Mouse (Mus musculus) CH12.LX (cell line): ENCODE measurements around the gene Sox1. TPM values are rescaled to one million over a fixed set of nuclear protein-coding genes. Genes with fewer than 3 reads are reported as not detected.

ENCODE experiments used
- DNase-seq: peaks from one replicate; pipeline ENCODE4 v3.0.0-alpha.2; 2013; ENCODE audit errors: extremely low read depth
- H3K27ac ChIP-seq: 2 replicates; pipeline ENCODE4 v1.5.1; 2012; ENCODE audit warnings: low read depth, mild to moderate bottlenecking, control low read depth, moderate library complexity; ENCODE audit not compliant: insufficient read depth
- H3K27me3 ChIP-seq: replicated peaks from 2 replicates; pipeline ENCODE3; 2012; ENCODE audit warnings: inconsistent platforms
- H3K36me3 ChIP-seq, 2 experiments: replicated peaks in 1 of 2; 2 replicates each; pipeline versions ENCODE3 to v1.6.1; 2012; ENCODE audit warnings: inconsistent platforms in 1 of 2, low read length in 1 of 2, mild to moderate bottlenecking in 1 of 2, mixed read lengths in 1 of 2, moderate library complexity in 1 of 2; ENCODE audit not compliant: control insufficient read depth in 1 of 2, insufficient read depth in 1 of 2
- H3K4me1 ChIP-seq, 2 experiments: 2 replicates each; pipeline ENCODE4 v1.6.1; 2012; ENCODE audit warnings: inconsistent platforms in 1 of 2, moderate library complexity in 1 of 2; ENCODE audit not compliant: insufficient read depth in 2 of 2, control insufficient read depth in 1 of 2
- H3K4me2 ChIP-seq: 2 replicates; pipeline ENCODE4 v1.6.1; 2012; ENCODE audit warnings: low read depth, mild to moderate bottlenecking, control low read depth; ENCODE audit not compliant: poor library complexity, insufficient read depth, severe bottlenecking
- H3K4me3 ChIP-seq, 3 experiments: fragments of 150-350 bp in 1 of 3; sonication (generic) in 1 of 3; replicated peaks in 1 of 3; 2 replicates each; pipeline versions ENCODE3 to v1.5.1; 2011 to 2012; ENCODE audit warnings: low read depth in 2 of 3, low read length in 2 of 3, mild to moderate bottlenecking in 2 of 3, moderate library complexity in 2 of 3, control low read depth in 1 of 3, improper control_type of control experiment in 1 of 3, inconsistent platforms in 1 of 3, mixed read lengths in 1 of 3; ENCODE audit not compliant: poor library complexity in 1 of 3
- H3K79me2 ChIP-seq: replicated peaks from 2 replicates; pipeline ENCODE4 v1.6.1; 2012; ENCODE audit warnings: mild to moderate bottlenecking, moderate library complexity; ENCODE audit not compliant: control insufficient read depth, poor library complexity, insufficient read depth, severe bottlenecking; ENCODE audit errors: extremely low read depth
- H3K9ac ChIP-seq: 2 replicates; pipeline ENCODE4 v1.6.1; 2012; ENCODE audit warnings: low read depth, mild to moderate bottlenecking, control low read depth, moderate library complexity; ENCODE audit not compliant: insufficient read depth
- H3K9me3 ChIP-seq: replicated peaks from 2 replicates; pipeline ENCODE3; 2012; ENCODE audit warnings: low read length, inconsistent platforms, mixed read lengths
- CHD1 ChIP-seq: IDR thresholded peaks from 2 replicates; pipeline ENCODE4 v1.6.1; 2012; ENCODE audit warnings: low read depth, low read length, improper control_type of control experiment, inconsistent platforms
- CTCF ChIP-seq, 2 experiments: IDR thresholded peaks in 1 of 2; conservative IDR thresholded peaks in 1 of 2; 2 replicates each; pipeline ENCODE4 v1.5.1; 2011 to 2012; ENCODE audit warnings: low read depth in 2 of 2, low read length in 2 of 2, improper control_type of control experiment in 1 of 2, inconsistent platforms in 1 of 2, mild to moderate bottlenecking in 1 of 2, moderate library complexity in 1 of 2
- ELF1 ChIP-seq: IDR thresholded peaks from 2 replicates; pipeline ENCODE4 v1.6.1; 2014; ENCODE audit warnings: low read depth, mild to moderate bottlenecking, inconsistent platforms, low read length, improper control_type of control experiment
- GABPA ChIP-seq: IDR thresholded peaks from 2 replicates; pipeline ENCODE4 v1.6.1; 2012; ENCODE audit warnings: low read depth, low read length, improper control_type of control experiment, inconsistent platforms; ENCODE audit not compliant: insufficient replicate concordance
- MAZ ChIP-seq: IDR thresholded peaks from 2 replicates; pipeline ENCODE4 v1.6.1; 2012; ENCODE audit warnings: low read depth, mild to moderate bottlenecking, inconsistent platforms, low read length, improper control_type of control experiment, moderate library complexity
- MEF2A ChIP-seq: IDR thresholded peaks from 2 replicates; pipeline ENCODE4 v1.6.1; 2014; ENCODE audit warnings: low read depth, mild to moderate bottlenecking, inconsistent platforms, low read length, improper control_type of control experiment, borderline replicate concordance
- NELFE ChIP-seq: IDR thresholded peaks from 2 replicates; pipeline ENCODE4 v1.6.1; 2011; ENCODE audit warnings: low read depth, low read length, improper control_type of control experiment
- RAD21 ChIP-seq: IDR thresholded peaks from 2 replicates; pipeline ENCODE4 v1.6.1; 2011; ENCODE audit warnings: low read depth, mild to moderate bottlenecking, low read length, improper control_type of control experiment, moderate library complexity
- SMC3 ChIP-seq: IDR thresholded peaks from 2 replicates; pipeline ENCODE4 v1.6.1; 2011; ENCODE audit warnings: low read depth, low read length, improper control_type of control experiment
- ZMIZ1 ChIP-seq: IDR thresholded peaks from 2 replicates; pipeline ENCODE4 v1.6.1; 2012; ENCODE audit warnings: low read depth, mild to moderate bottlenecking, inconsistent platforms, low read length, improper control_type of control experiment
- dilution Hi-C: fragments of 300-500 bp; cut with MboI; formaldehyde crosslinking; loops from 2 replicates; pipeline ENCODE4 v1.14.3; 2020; ENCODE audit warnings: low sequenced_read_pairs; ENCODE audit not compliant: extremely low pct_unique_long_range_greater_than_20kb, extremely low pct_ligation_motif_present
- in situ Hi-C: fragments of 300-500 bp; cut with MboI; formaldehyde crosslinking; loops from 3 replicates; pipeline ENCODE4 v1.14.3; 2019; ENCODE audit warnings: low sequenced_read_pairs, low pct_ligation_motif_present, low pct_unique_long_range_greater_than_20kb, mixed read lengths
- polyA plus RNA-seq: library from polyadenylated mRNA; unstranded; fragments of >175 nt; gene quantifications from 2 replicates; pipeline ENCODE4 v1.2.1, GENCODE M21; 2012; ENCODE audit warnings: low read depth; ENCODE audit not compliant: insufficient read length
- total RNA-seq, 2 experiments: library from RNA; depleted of rRNA; stranded (reverse); fragments of 300-350 nt in 1 of 2; fragments of >200 nt in 1 of 2; gene quantifications; 2 replicates each; pipeline ENCODE4 v1.2.3; 2012 to 2014

Sox1 gene
- total and polyA plus RNA-seq, 3 experiments, result not detected

DNA sequence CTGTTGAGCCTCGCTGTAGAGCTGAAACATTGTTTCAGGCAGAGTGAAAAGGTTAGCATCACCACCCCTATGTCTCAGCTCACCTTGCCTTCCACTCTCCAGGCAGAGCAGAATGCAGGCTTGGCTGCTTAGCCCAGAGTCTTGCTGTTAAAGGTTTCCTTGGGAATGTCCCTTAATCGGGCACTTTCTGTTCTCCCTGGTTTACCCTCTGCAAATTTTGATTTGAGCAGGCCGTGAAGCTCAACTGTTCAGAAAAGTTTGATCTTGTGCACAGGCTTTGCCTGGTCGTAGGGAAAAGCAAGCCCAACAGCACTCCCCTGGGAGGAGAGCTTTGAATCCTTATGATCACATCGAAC is 6.0 kb upstream of the Sox1 start:
- in situ Hi-C loops, result no loop called here
- peaks cover 20% of the 10 kb centered on the region for H3K27me3 ChIP-seq
- no peaks in the 10 kb centered on the region for H3K36me3 ChIP-seq
- peaks cover 23% of the 10 kb centered on the region for H3K9me3 ChIP-seq
- H3K9ac ChIP-seq, result no peak overlapping the region
- H3K4me1 ChIP-seq, result no peaks in the 10 kb centered on the region
- dilution Hi-C loops, result no loop called here
- H3K4me2 ChIP-seq, result no peak overlapping the region
- TF ChIP-seq MEF2A (no peak), SMC3 (no peak), NELFE (no peak)
- TF ChIP-seq, all 38 proteins: peak for 0
- no peak overlapping the region for H3K27ac ChIP-seq
- no peaks in the 10 kb centered on the region for H3K79me2 ChIP-seq
- no peak for DNase-seq
- H3K4me3 ChIP-seq, result no peak overlapping the region

DNA sequence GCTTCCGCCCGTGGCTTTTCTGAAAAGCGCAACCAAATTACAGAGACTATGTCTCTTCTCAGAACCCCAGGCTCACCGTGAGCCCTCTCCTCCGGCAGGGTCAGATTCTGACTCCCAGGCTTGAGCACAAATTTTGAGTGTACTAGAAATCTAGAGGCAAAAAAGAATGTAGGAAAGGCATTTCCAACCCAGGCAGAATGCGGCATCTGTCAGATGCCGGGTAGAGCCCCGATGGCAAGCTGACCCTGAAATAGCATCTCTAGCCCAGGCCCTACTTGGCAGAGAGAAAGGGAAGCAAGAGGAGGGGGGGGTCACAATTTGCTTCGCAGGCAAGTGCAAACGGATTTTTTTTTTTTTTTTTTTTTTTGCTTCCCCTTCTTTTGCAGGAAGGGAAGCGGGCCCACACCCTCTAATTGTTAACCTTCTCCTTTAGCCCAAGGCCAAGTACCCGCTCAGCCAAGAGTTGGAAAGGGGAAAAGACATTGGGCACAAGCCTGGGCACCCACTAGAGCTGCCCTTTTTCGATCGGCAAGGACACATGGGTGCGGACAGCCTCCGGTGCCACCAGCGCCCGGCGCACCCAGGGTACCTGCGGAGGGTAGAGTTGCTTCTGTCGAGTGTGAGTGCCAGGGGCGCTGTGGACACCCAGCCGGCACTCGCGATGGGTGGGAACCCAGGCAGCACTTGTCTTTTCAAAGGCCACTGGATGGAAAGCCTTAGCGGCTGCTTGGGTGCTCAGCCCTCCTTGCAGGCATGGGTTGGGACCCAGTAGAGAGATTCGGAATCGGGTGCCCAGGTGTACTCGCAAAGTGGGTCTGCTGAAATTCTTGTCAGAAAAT is 5.1 kb upstream of the Sox1 start:
- no peak for DNase-seq
- Histone ChIP-seq H3K4me2 (no peak overlapping the region), H3K79me2 (no peaks in the 10 kb centered on the region), H3K9ac (no peak overlapping the region), H3K27ac (no peak overlapping the region), H3K36me3 (no peaks in the 10 kb centered on the region), H3K9me3 (peaks cover 22% of the 10 kb centered on the region), H3K27me3 (peaks cover 20% of the 10 kb centered on the region), H3K4me3 (no peak overlapping the region), H3K4me1 (no peaks in the 10 kb centered on the region)
- dilution Hi-C loops (no loop called here), in situ Hi-C loops (no loop called here)
- no peak for TF ChIP-seq CHD1
- TF ChIP-seq RAD21, result no peak
- no peak for TF ChIP-seq ZMIZ1
- no peak for TF ChIP-seq GABPA

DNA sequence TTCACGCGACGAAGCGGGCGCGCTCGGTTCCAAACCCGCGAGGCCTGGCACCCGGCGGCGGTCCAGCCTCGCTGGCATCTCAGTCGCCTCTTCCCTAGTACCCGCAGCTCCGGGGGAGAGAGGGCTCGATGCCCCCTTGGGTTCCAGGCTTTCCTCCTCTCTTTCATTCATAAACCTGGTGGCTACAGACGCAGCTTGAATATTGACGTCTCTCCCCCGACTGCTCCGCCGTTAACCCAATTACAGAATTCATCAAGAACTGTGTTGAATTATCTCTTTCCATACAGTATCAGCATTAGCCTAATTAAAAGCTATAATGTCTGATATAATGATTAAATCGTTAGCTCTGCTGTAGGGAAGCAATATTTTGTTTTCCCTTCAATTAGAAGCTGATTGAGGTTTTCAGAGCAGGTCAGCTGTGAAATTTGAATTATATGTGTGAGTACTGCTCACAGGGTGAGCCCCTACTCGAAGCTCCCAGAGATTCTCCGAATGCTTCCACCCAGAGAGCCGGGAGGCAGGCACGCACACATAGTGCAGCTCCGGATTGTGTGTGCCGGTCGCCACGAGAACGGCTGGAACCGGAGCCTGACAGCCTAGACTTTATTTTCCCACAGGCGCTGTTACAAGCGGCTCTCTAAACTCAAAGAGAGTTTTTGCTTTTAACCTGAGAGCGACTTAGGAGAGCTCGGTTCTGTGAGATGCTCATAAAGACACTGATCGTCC is 4.3 kb upstream of the Sox1 start:
- no peak for TF ChIP-seq RAD21
- no peak for TF ChIP-seq ELF1
- no peak for TF ChIP-seq ZMIZ1
- TF ChIP-seq MEF2A, result no peak
- no peak for TF ChIP-seq GABPA
- TF ChIP-seq CTCF (conservative IDR thresholded peaks at IDR 0.05 in 1 of 2, IDR thresholded peaks at IDR 0.05 in 1 of 2; ENCODE audit: low read depth in 2 of 2, low read length in 2 of 2), result no peak
- TF ChIP-seq MAZ, result no peak
- TF ChIP-seq NELFE, result no peak
- H3K4me1 ChIP-seq, result no peaks in the 10 kb centered on the region
- DNase-seq, result no peak
- H3K4me2 ChIP-seq, result no peak overlapping the region
- dilution Hi-C loops, result no loop called here
- H3K36me3 ChIP-seq, result no peaks in the 10 kb centered on the region
- in situ Hi-C loops, result no loop called here
- peaks cover 21% of the 10 kb centered on the region for H3K9me3 ChIP-seq
- no peak overlapping the region for H3K9ac ChIP-seq
- H3K79me2 ChIP-seq, result no peaks in the 10 kb centered on the region
- H3K27ac ChIP-seq, result no peak overlapping the region
- peaks cover 20% of the 10 kb centered on the region for H3K27me3 ChIP-seq
- H3K4me3 ChIP-seq, result no peak overlapping the region
